Mouse (Mus musculus): ENCODE measurements around the gene Tbcc. TPM values are rescaled to one million over a fixed set of nuclear protein-coding genes. Genes with fewer than 3 reads are reported as not detected.

The Tbcc gene
- total and polyA plus RNA-seq, 3 experiments: 15.1 to 27.8 (median 21.6) TPM

GRCm38 (mm10) chr17:46879841-46880311 lies 10.6 kb upstream of the Tbcc start:
- dilution Hi-C loops (cut with MboI; ENCODE audit: extremely low pct_ligation_motif_present, extremely low pct_unique_long_range_greater_than_20kb, low sequenced_read_pairs): no loop called here
- no peak overlapping the region; the same call in 1 of the 2 replicates for H3K9ac ChIP-seq (ENCODE audit: insufficient read depth, low read depth)

DNA sequence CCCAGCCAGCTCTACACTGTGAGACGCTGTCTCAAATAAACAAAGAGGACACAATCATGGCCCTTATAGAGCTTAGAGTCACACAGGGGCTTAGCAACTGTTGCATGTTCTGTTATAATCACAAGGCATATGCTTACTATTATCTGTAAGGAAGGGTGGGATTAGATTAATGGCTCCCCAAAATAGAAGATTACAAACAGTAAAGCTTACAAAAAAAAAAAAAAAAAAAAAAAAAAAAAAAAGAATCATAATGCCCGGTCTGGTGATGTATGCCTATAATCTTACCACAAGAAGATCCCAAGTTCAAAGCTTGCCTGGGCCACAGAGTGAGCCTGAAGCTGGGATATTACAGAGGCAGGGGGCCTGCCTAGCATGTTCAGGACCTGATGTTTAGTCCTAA lies 10.2 kb upstream of the Tbcc start:
- Histone ChIP-seq H3K9ac (ENCODE audit: insufficient read depth, low read depth) (no peak overlapping the region; the same call in 1 of the 2 replicates), H3K4me3 (replicated peaks in 1 of 3; ENCODE audit: low read depth in 2 of 3, low read length in 2 of 3, poor library complexity in 1 of 3) (no peak overlapping the region), H3K27me3 (replicated peaks) (no peaks in the 10 kb centered on the region), H3K36me3 (replicated peaks in 1 of 2; ENCODE audit: control insufficient read depth in 1 of 2, insufficient read depth in 1 of 2, low read length in 1 of 2) (peaks cover 0 to 31% of the 10 kb centered on the region in 2 experiments), H3K4me2 (ENCODE audit: insufficient read depth, low read depth, poor library complexity, severe bottlenecking) (peak overlapping the region; percentile 23; the same call in 1 of the 2 replicates), H3K27ac (ENCODE audit: insufficient read depth, low read depth) (no peak overlapping the region), H3K79me2 (replicated peaks; ENCODE audit: control insufficient read depth, extremely low read depth, insufficient read depth, poor library complexity, severe bottlenecking) (no peaks in the 10 kb centered on the region), H3K4me1 (ENCODE audit: control insufficient read depth in 1 of 2, insufficient read depth in 2 of 2) (peaks cover 11 to 22% of the 10 kb centered on the region in 2 experiments), H3K9me3 (replicated peaks; ENCODE audit: low read length) (no peaks in the 10 kb centered on the region)
- TF ChIP-seq ELF1 (IDR thresholded peaks at IDR 0.05; ENCODE audit: low read depth, low read length): no peak
- no peak for TF ChIP-seq KAT2A (IDR thresholded peaks at IDR 0.05; ENCODE audit: insufficient replicate concordance, low read length)
- dilution Hi-C loops (cut with MboI; ENCODE audit: extremely low pct_ligation_motif_present, extremely low pct_unique_long_range_greater_than_20kb, low sequenced_read_pairs) (no loop called here), in situ Hi-C loops (cut with MboI; ENCODE audit: low pct_ligation_motif_present, low pct_unique_long_range_greater_than_20kb, low sequenced_read_pairs) (loop anchor here (10.0 kb wide), 1 partner anchor 96 kb away; the partner anchor contains the start of gene Rpl7l1)
- DNase-seq (ENCODE audit: extremely low read depth): no peak

More at GRCm38 (mm10) chr17:46879841-46880311, 10.6 kb upstream of the Tbcc start:
- H3K9me3 ChIP-seq (replicated peaks; ENCODE audit: low read length): no peaks in the 10 kb centered on the region
- DNase-seq (ENCODE audit: extremely low read depth): peak; percentile 63
- H3K4me1 ChIP-seq (ENCODE audit: control insufficient read depth in 1 of 2, insufficient read depth in 2 of 2): peaks cover 11 to 22% of the 10 kb centered on the region in 2 experiments
- in situ Hi-C loops (cut with MboI; ENCODE audit: low pct_ligation_motif_present, low pct_unique_long_range_greater_than_20kb, low sequenced_read_pairs): loop anchor here (10.0 kb wide), 1 partner anchor 95 kb away; the partner anchor contains the start of gene Rpl7l1
- H3K36me3 ChIP-seq (replicated peaks in 1 of 2; ENCODE audit: control insufficient read depth in 1 of 2, insufficient read depth in 1 of 2, low read length in 1 of 2): peaks cover 0 to 32% of the 10 kb centered on the region in 2 experiments
- H3K79me2 ChIP-seq (replicated peaks; ENCODE audit: control insufficient read depth, extremely low read depth, insufficient read depth, poor library complexity, severe bottlenecking): no peaks in the 10 kb centered on the region
- H3K4me2 ChIP-seq (ENCODE audit: insufficient read depth, low read depth, poor library complexity, severe bottlenecking): peak overlapping the region; percentile 23; the same call in 1 of the 2 replicates
- TF ChIP-seq MAZ (IDR thresholded peaks at IDR 0.05; ENCODE audit: low read depth, low read length): 0 out of 2 replicates have a peak, but pooled peaks have one; percentile 13
- 0 out of 2 replicates have a peak, but pooled peaks have one; percentile 19 for TF ChIP-seq MEF2A (IDR thresholded peaks at IDR 0.05; ENCODE audit: borderline replicate concordance, low read depth, low read length)
- TF ChIP-seq MAX (IDR thresholded peaks at IDR 0.05; ENCODE audit: low read length): 0 out of 2 replicates have a peak, but pooled peaks have one; percentile 25
- peak; percentile 80 for TF ChIP-seq ETS1 (conservative IDR thresholded peaks at IDR 0.05; ENCODE audit: low read depth, low read length)
- peak; percentile 57; the same call in 1 of the 2 replicates for TF ChIP-seq EP300 (IDR thresholded peaks at IDR 0.05; ENCODE audit: low read length)
- no peak for TF ChIP-seq CTCF (conservative IDR thresholded peaks at IDR 0.05 in 1 of 2, IDR thresholded peaks at IDR 0.05 in 1 of 2; ENCODE audit: low read depth in 2 of 2, low read length in 2 of 2)
- TF ChIP-seq IRF4 (IDR thresholded peaks at IDR 0.05; ENCODE audit: low read depth, low read length): peak; percentile 79; the same call in 1 of the 2 replicates
- peak; percentile 4; the same call in 1 of the 2 replicates for TF ChIP-seq JUN (IDR thresholded peaks at IDR 0.05; ENCODE audit: insufficient read depth, low read depth, low read length)
- no peak for TF ChIP-seq ZKSCAN1 (IDR thresholded peaks at IDR 0.05; ENCODE audit: borderline replicate concordance, low read depth, low read length)
- peak; percentile 97 for TF ChIP-seq BHLHE40 (IDR thresholded peaks at IDR 0.05; ENCODE audit: low read depth, low read length)
- TF ChIP-seq JUND (conservative IDR thresholded peaks at IDR 0.05; ENCODE audit: low read depth, low read length): peak; percentile 48
- no peak for TF ChIP-seq ELF1 (IDR thresholded peaks at IDR 0.05; ENCODE audit: low read depth, low read length)
- peak; percentile 46; the same call in 1 of the 2 replicates for TF ChIP-seq SIN3A (IDR thresholded peaks at IDR 0.05; ENCODE audit: low read length)
- H3K4me3 ChIP-seq (replicated peaks in 1 of 3; ENCODE audit: low read depth in 2 of 3, low read length in 2 of 3, poor library complexity in 1 of 3): no peak overlapping the region
- H3K27me3 ChIP-seq (replicated peaks): no peaks in the 10 kb centered on the region
- no peak overlapping the region for H3K27ac ChIP-seq (ENCODE audit: insufficient read depth, low read depth)
